Mouse (Mus musculus) ES-Bruce4 (cell line): ENCODE measurements around the gene Rbbp7. TPM values are rescaled to one million over a fixed set of nuclear protein-coding genes. Genes with fewer than 3 reads are reported as not detected.
A peak's percentile ranks its signal among the peaks of the same experiment; 100 is the strongest.

ENCODE experiments used
- H3K27ac ChIP-seq: 2 replicates; pipeline ENCODE4 v1.5.1; 2012; ENCODE audit warnings: low read length, inconsistent platforms; ENCODE audit not compliant: insufficient read depth
- H3K27me3 ChIP-seq: 2 replicates; pipeline ENCODE4 v1.6.1; 2012; ENCODE audit warnings: mild to moderate bottlenecking, low read length, inconsistent platforms; ENCODE audit not compliant: control insufficient read depth, poor library complexity, insufficient read depth, severe bottlenecking
- H3K36me3 ChIP-seq: 2 replicates; pipeline ENCODE4 v1.6.1; 2012; ENCODE audit warnings: inconsistent platforms, mild to moderate bottlenecking, low read length, moderate library complexity; ENCODE audit not compliant: control insufficient read depth, poor library complexity, insufficient read depth, severe bottlenecking
- H3K4me1 ChIP-seq: one replicate; pipeline ENCODE4 v1.8.1; 2011; ENCODE audit warnings: low read length; ENCODE audit not compliant: control insufficient read depth, insufficient read depth
- H3K4me3 ChIP-seq: 2 replicates; pipeline ENCODE4 v1.5.1; 2011; ENCODE audit warnings: low read depth, mild to moderate bottlenecking, low read length
- H3K9ac ChIP-seq: 2 replicates; pipeline ENCODE4 v1.6.1; 2012; ENCODE audit warnings: low read depth, mild to moderate bottlenecking, inconsistent platforms; ENCODE audit not compliant: poor library complexity, severe bottlenecking
- H3K9me3 ChIP-seq: replicated peaks from 2 replicates; pipeline ENCODE4 v1.6.1; 2012; ENCODE audit warnings: mild to moderate bottlenecking, low read length, inconsistent platforms; ENCODE audit not compliant: control insufficient read depth, poor library complexity, insufficient read depth, severe bottlenecking
- CTCF ChIP-seq: IDR thresholded peaks from one replicate; pipeline ENCODE4 v1.8.1; 2011; ENCODE audit warnings: low read depth, low read length
- EP300 ChIP-seq: IDR thresholded peaks from 2 replicates; pipeline ENCODE4 v1.6.1; 2011; ENCODE audit warnings: low read depth, low read length; ENCODE audit not compliant: insufficient read depth
- POLR2A ChIP-seq: IDR thresholded peaks from one replicate; pipeline ENCODE4 v1.8.1; 2011; ENCODE audit warnings: low read length; ENCODE audit not compliant: insufficient read depth
- polyA plus RNA-seq: library from polyadenylated mRNA; stranded (reverse); fragments of >200 nt; gene quantifications from 2 replicates; pipeline ENCODE4 v1.2.4, GENCODE M21; 2011; ENCODE audit warnings: low read depth; ENCODE audit not compliant: missing spikeins, insufficient read depth, insufficient read length

Gene Rbbp7
- 525 and 560 TPM in 2 replicates for polyA plus RNA-seq

DNA sequence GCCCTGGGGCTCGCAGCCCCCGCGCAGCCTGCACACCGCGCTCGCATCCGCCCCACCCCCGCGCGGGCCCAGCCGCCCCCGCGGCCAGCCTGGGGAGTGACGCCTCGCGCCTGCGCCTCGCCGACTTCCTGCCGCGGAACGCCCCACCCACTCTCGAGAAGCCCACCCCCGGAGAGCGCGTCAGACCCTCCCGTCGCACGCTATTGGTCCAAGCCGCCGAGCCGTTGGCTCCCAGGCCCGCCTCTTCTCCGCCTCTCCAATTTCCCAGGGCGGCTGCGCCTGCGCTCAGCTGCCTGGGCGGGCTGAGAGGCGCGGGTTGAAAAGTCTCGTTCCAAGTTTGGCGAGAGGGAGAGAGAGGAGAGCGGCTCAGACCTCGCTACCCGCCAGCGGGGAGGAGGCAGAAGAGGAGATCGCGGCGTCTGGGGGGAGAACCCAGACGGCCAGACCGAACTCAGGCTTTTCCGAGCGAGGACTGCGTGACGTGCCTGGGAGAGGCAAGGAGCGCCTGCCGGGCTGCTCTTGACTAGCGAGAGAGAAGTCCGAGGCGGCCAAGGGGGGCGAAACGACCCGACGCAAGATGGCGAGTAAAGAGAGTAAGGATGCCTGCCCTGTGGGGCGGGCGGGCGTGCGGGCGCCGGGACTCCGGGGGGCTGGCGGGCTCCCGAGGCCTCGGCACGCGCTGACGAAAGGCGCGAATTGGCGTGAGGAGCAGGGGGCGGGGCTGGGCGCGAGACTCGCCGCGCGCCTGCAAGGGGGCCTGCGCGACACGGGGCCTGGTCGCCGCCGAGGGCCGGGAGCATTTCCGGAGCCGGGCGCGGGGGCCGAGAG lies at the start of gene Rbbp7:
Gene Rbbp7 (plus strand): TSS at position 288 of the 828 bp plus-strand sequence.
- Histone ChIP-seq H3K9ac (peak within 1 kb of the TSS; percentile 94), H3K27ac (peak within 1 kb of the TSS; percentile 90), H3K4me3 (peak within 1 kb of the TSS; percentile 94), H3K9me3 (no peaks in the 10 kb centered on the region), H3K27me3 (no peaks in the 10 kb centered on the region), H3K4me1 (peaks cover 7% of the 10 kb centered on the region), H3K36me3 (peaks cover 20% of the 10 kb centered on the region)
- no peak for TF ChIP-seq CTCF
- 0 out of 2 replicates have a peak, but pooled peaks have one; percentile 27 for TF ChIP-seq EP300
- peak; percentile 50 for TF ChIP-seq POLR2A

DNA sequence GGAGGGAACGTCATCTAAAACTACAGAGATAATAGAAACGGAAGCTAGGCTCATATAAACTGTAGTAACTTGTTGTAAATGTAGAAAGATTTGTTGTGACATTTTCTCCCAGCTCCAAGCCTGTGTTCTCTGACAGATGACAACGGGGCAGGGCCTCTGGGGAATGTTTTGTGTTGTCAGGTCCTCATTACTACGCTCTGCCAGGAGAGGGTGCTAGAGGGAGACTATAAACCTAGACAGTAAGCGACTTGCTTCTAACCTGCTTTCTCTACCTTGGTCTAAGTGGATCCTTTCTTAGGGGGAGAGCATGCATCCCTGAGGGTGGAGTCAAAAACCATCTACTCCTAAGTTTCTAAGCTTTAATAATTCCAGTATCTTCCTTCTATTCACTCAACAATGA lies 42.4 kb upstream of the Rbbp7 start:
- Histone ChIP-seq H3K27me3 (no peaks in the 10 kb centered on the region), H3K4me3 (no peak overlapping the region), H3K27ac (no peak overlapping the region), H3K9me3 (no peaks in the 10 kb centered on the region), H3K4me1 (no peaks in the 10 kb centered on the region), H3K9ac (no peak overlapping the region), H3K36me3 (no peaks in the 10 kb centered on the region)
- no peak for TF ChIP-seq EP300
- TF ChIP-seq CTCF: peak; percentile 34

DNA sequence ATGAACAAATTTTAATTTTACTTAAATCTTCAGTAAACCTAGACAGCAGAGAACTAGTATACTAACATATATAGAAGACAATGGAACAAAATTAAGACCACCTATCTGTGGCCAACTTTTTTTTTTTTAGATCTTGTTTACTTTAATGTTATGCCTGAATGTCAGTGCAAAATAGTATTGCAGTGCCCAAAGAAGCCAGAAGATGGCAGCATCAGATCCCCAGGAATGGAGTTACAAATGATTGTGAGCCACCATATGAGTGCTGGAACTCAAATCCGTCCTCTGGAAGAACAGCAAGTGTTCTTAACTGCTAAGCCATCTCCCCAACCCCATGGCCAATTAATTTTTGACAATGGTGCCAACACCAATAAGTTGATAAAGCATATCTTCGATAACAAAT lies 40.6 kb upstream of the Rbbp7 start:
- H3K27ac ChIP-seq: no peak overlapping the region
- no peaks in the 10 kb centered on the region for H3K9me3 ChIP-seq
- no peaks in the 10 kb centered on the region for H3K27me3 ChIP-seq
- no peaks in the 10 kb centered on the region for H3K36me3 ChIP-seq
- no peak overlapping the region for H3K9ac ChIP-seq
- no peak overlapping the region for H3K4me3 ChIP-seq
- H3K4me1 ChIP-seq: no peaks in the 10 kb centered on the region
- TF ChIP-seq EP300 (no peak), POLR2A (no peak), CTCF (no peak)

DNA sequence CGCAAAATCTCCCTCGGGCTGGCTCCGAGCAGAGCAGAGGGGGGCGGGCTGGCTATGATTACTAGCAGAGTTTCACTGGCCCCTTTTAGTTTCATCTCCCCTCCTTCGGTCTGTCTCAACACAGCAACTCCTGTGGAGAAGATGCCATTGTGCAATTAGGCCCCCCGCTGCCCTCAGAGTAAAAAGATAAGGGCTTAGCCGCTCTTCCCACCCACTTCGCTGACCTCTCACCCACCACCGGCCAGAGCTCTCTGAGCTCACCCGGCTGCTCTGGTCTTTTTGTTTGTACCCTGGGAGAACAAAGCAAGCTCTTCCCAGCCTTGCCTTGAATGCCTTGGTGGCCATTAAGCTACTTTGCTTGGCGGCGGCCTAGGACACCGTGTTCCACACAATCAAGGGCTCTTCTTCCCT lies 32.8 kb upstream of the Rbbp7 start:
- no peak for TF ChIP-seq CTCF
- no peak for TF ChIP-seq POLR2A
- no peak for TF ChIP-seq EP300
- Histone ChIP-seq H3K27ac (peak overlapping the region; percentile 79), H3K4me3 (no peak overlapping the region)

DNA sequence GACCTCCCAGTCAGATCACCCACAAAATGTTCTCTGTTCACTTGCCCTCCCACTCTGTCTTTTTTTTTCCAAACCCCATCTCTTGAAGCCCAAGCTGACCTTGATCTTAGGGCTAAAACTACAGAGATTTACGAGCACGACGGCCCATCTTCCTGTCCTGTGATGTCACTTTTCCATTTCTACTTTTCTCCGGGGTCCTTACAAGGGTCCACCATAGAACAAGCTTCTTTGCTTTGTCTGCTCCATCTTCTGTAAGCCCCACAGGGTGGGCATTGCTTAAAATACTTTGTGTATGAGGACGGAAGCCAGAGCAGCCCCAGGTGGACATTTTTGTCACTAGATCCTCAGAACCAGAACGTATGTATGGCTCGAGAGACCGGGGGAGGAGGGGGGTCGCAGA lies 32.4 kb upstream of the Rbbp7 start:
- no peaks in the 10 kb centered on the region for H3K36me3 ChIP-seq
- TF ChIP-seq POLR2A (no peak), CTCF (no peak), EP300 (no peak)
- H3K27ac ChIP-seq: peak overlapping the region; percentile 79
- H3K27me3 ChIP-seq: no peaks in the 10 kb centered on the region
- H3K9ac ChIP-seq: no peak overlapping the region
- H3K4me1 ChIP-seq: peaks cover 2% of the 10 kb centered on the region
- no peak overlapping the region for H3K4me3 ChIP-seq
- no peaks in the 10 kb centered on the region for H3K9me3 ChIP-seq

More for the DNA sequence above, 32.8 kb upstream of the Rbbp7 start:
- no peaks in the 10 kb centered on the region for H3K36me3 ChIP-seq
- H3K9me3 ChIP-seq: no peaks in the 10 kb centered on the region
- H3K9ac ChIP-seq: no peak overlapping the region
- no peaks in the 10 kb centered on the region for H3K27me3 ChIP-seq
- H3K4me1 ChIP-seq: peaks cover 2% of the 10 kb centered on the region

DNA sequence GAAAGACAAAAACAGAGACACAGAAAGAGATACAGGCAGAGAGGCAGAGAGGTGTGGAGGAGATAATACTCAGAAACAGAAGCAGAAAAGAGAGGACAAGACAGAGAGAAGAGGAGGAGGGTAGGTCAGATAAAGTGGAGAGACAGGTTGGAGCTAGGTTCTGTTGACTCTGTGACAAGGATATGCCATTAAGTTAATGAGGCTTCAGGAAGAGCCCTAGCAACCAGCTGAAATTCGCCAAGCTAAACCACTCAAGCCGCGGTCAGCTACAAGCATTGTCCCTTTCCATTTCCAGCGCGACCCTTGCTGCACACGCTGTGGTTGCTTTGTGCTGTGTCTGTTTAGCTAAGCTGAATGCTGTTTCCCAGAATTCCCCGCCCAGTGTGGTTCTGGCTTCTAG lies 32.0 kb upstream of the Rbbp7 start:
- no peak overlapping the region for H3K27ac ChIP-seq

More for the DNA sequence above, 32.0 kb upstream of the Rbbp7 start:
- no peaks in the 10 kb centered on the region for H3K27me3 ChIP-seq
- peaks cover 2% of the 10 kb centered on the region for H3K4me1 ChIP-seq
- H3K36me3 ChIP-seq: no peaks in the 10 kb centered on the region
- H3K9ac ChIP-seq: no peak overlapping the region
- H3K9me3 ChIP-seq: no peaks in the 10 kb centered on the region
- no peak overlapping the region for H3K4me3 ChIP-seq
- TF ChIP-seq EP300: no peak
- no peak for TF ChIP-seq POLR2A
- no peak for TF ChIP-seq CTCF
